Mouse (Mus musculus): ENCODE data around the gene Vmn1r21.
A peak's percentile ranks its signal among the peaks of the same experiment; 100 is the strongest.
"Not testable (repeated sequence)": the region's sequence is repeated elsewhere in the genome, so short reads cannot be mapped to it uniquely, and the experiment has no call there.

Gene Vmn1r21

GRCm38 (mm10) chr6:57850286-57850685 lies at the start of gene Vmn1r21:
Gene Vmn1r21, minus strand, starts transcription at chr6:57850343.
- no peak for DNase-seq (ENCODE audit: low read depth, low spot score)

- peak; percentile 12 for DNase-seq (ENCODE audit: low read depth, low spot score)
Observed at GRCm38 (mm10) chr6:57859043-57860042, 9.2 kb upstream of the Vmn1r21 start.

- not testable (repeated sequence) for DNase-seq (ENCODE audit: low read depth, low spot score)
Observed at GRCm38 (mm10) chr6:57851177-57851576, 1.0 kb upstream of the Vmn1r21 start.

- no peak for DNase-seq (ENCODE audit: low read depth, low spot score)
Observed at GRCm38 (mm10) chr6:57839693-57840408, 10.3 kb downstream of the Vmn1r21 start.

GRCm38 (mm10) chr6:57825259-57825715 lies 24.9 kb downstream of the Vmn1r21 start:
- DNase-seq (ENCODE audit: low read depth, low spot score): no peak

- no peak for DNase-seq (ENCODE audit: low read depth, low spot score)
Observed at GRCm38 (mm10) chr6:57824422-57825258, 25.5 kb downstream of the Vmn1r21 start, which contains the start of gene Vopp1. Gene Vopp1, minus strand, starts transcription at chr6:57825159.

GRCm38 (mm10) chr6:57823461-57823860 lies 26.7 kb downstream of the Vmn1r21 start:
- no peak for DNase-seq (ENCODE audit: low read depth, low spot score)

GRCm38 (mm10) chr6:57822648-57823410 lies 27.3 kb downstream of the Vmn1r21 start:
- no peak for DNase-seq (ENCODE audit: low read depth, low spot score)

GRCm38 (mm10) chr6:57814436-57814940 lies 35.7 kb downstream of the Vmn1r21 start:
- no peak for DNase-seq (ENCODE audit: low read depth, low spot score)

GRCm38 (mm10) chr6:57811748-57812730 lies 38.1 kb downstream of the Vmn1r21 start:
- DNase-seq (ENCODE audit: low read depth, low spot score): no peak

- no peak for DNase-seq (ENCODE audit: low read depth, low spot score)
Observed at GRCm38 (mm10) chr6:57805218-57806069, 44.7 kb downstream of the Vmn1r21 start.

GRCm38 (mm10) chr6:57803130-57803529 lies 47.0 kb downstream of the Vmn1r21 start:
- DNase-seq (ENCODE audit: low read depth, low spot score): no peak

- no peak for DNase-seq (ENCODE audit: low read depth, low spot score)
Observed at GRCm38 (mm10) chr6:57798986-57799385, 51.2 kb downstream of the Vmn1r21 start.

GRCm38 (mm10) chr6:57796853-57797423 lies 53.2 kb downstream of the Vmn1r21 start:
- DNase-seq (ENCODE audit: low read depth, low spot score): no peak

- DNase-seq (ENCODE audit: low read depth, low spot score): no peak
Observed at GRCm38 (mm10) chr6:57795835-57796234, 54.3 kb downstream of the Vmn1r21 start.
